Mouse (Mus musculus) myocyte (in vitro differentiated cells): ENCODE results near the gene Gm45713. TPM values are rescaled to one million over a fixed set of nuclear protein-coding genes. Genes with fewer than 3 reads are reported as not detected.
"Not testable (repeated sequence)": the region's sequence is repeated elsewhere in the genome, so short reads cannot be mapped to it uniquely, and the experiment has no call there.

ENCODE experiments used
- H3K27me3 ChIP-seq: one replicate; pipeline ENCODE4 v1.6.1; 2011; ENCODE audit not compliant: control insufficient read depth, insufficient read depth, insufficient read length
- H3K36me3 ChIP-seq: one replicate; pipeline ENCODE4 v1.6.1; 2011; ENCODE audit not compliant: control insufficient read depth, insufficient read depth
- H3K4me2 ChIP-seq: one replicate; pipeline ENCODE4 v1.6.1; 2011; ENCODE audit warnings: low read depth, control low read depth
- H3K4me3 ChIP-seq: one replicate; pipeline ENCODE4 v1.5.1; 2011; ENCODE audit warnings: mild to moderate bottlenecking, control low read depth, moderate library complexity
- H3K79me2 ChIP-seq: one replicate; pipeline ENCODE4 v1.6.1; 2011; ENCODE audit not compliant: control insufficient read depth, insufficient read depth
- H3ac ChIP-seq: one replicate; pipeline ENCODE4 v1.6.1; 2011; ENCODE audit not compliant: control insufficient read depth, insufficient read length
- CEBPB ChIP-seq: IDR thresholded peaks from 2 replicates; pipeline ENCODE4 v1.6.1; 2011; ENCODE audit warnings: mild to moderate bottlenecking, moderate library complexity; ENCODE audit not compliant: poor library complexity, insufficient read depth, severe bottlenecking
- E2F4 ChIP-seq: IDR thresholded peaks from one replicate; pipeline ENCODE4 v1.6.1; 2011; ENCODE audit warnings: mild to moderate bottlenecking, control low read depth, moderate library complexity; ENCODE audit not compliant: insufficient read depth
- MAX ChIP-seq: IDR thresholded peaks from one replicate; pipeline ENCODE4 v1.6.1; 2011; ENCODE audit warnings: low read depth, mild to moderate bottlenecking, control low read depth
- MYOD1 ChIP-seq, 3 experiments: IDR thresholded peaks; one replicate each; pipeline ENCODE4 v1.6.1; 2011; ENCODE audit warnings: control low read depth in 2 of 3, low read depth in 2 of 3, mild to moderate bottlenecking in 2 of 3, moderate library complexity in 1 of 3; ENCODE audit not compliant: insufficient read length in 2 of 3, control insufficient read depth in 1 of 3
- MYOG ChIP-seq, 3 experiments: IDR thresholded peaks; one replicate each; pipeline ENCODE4 v1.6.1; 2011; ENCODE audit warnings: control low read depth in 2 of 3, low read depth in 2 of 3, mild to moderate bottlenecking in 2 of 3; ENCODE audit not compliant: insufficient read length in 2 of 3, control insufficient read depth in 1 of 3, insufficient read depth in 1 of 3
- POLR2A ChIP-seq: IDR thresholded peaks from one replicate; pipeline ENCODE4 v1.6.1; 2011; ENCODE audit warnings: low read depth, mild to moderate bottlenecking, control low read depth, moderate library complexity; ENCODE audit not compliant: insufficient read length
- POLR2AphosphoS2 ChIP-seq: IDR thresholded peaks from one replicate; pipeline ENCODE4 v1.6.1; 2011; ENCODE audit warnings: low read depth, control low read depth; ENCODE audit not compliant: insufficient read length
- REST ChIP-seq: IDR thresholded peaks from one replicate; pipeline ENCODE4 v1.6.1; 2011; ENCODE audit warnings: mild to moderate bottlenecking, control low read depth, moderate library complexity; ENCODE audit not compliant: insufficient read depth, insufficient read length
- SRF ChIP-seq: IDR thresholded peaks from one replicate; pipeline ENCODE4 v1.6.1; 2011; ENCODE audit warnings: low read depth; ENCODE audit not compliant: control insufficient read depth, insufficient read length
- TCF12 ChIP-seq: IDR thresholded peaks from one replicate; pipeline ENCODE4 v1.6.1; 2011; ENCODE audit warnings: mild to moderate bottlenecking, control low read depth; ENCODE audit not compliant: poor library complexity, insufficient read depth, severe bottlenecking
- TCF3 ChIP-seq: IDR thresholded peaks from one replicate; pipeline ENCODE4 v1.6.1; 2011; ENCODE audit warnings: low read depth, control low read depth; ENCODE audit not compliant: insufficient read length
- USF1 ChIP-seq: IDR thresholded peaks from one replicate; pipeline ENCODE4 v1.6.1; 2011; ENCODE audit warnings: low read depth, mild to moderate bottlenecking, control low read depth, moderate library complexity
- polyA plus RNA-seq: library from polyadenylated mRNA; unstranded; fragments of >200 nt; fragmentation: generic; extraction: Trizol; gene quantifications from one replicate; pipeline ENCODE4 v1.2.1, GENCODE M21; 2012; ENCODE audit warnings: missing spikeins

Gm45713 gene
- polyA plus RNA-seq, 1 experiment = 3.6 TPM

DNA sequence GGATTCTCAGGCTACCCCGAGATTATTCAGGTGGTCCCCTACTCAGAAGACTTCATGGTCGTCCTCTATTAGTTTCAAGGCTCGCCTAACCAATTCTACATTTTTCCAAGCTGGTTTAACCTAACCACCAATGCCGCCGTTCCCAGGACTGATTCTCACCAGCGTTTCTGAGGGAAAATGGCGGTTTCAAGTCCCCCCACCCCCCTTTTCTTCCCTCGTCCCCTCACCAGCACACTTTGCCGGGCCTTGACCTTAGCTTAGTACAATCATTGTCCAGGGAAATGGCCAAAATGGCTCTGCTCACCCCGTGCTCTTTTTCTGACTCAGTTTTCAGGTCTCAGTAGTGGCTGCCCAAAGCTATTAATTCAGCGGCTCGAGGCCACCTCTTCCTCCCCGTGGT lies 39.4 kb upstream of the Gm45713 start:
- H3K4me2 ChIP-seq = no peak overlapping the region
- H3K79me2 ChIP-seq = no peaks in the 10 kb centered on the region
- H3K36me3 ChIP-seq = no peaks in the 10 kb centered on the region
- peaks cover 66% of the 10 kb centered on the region for H3K27me3 ChIP-seq
- no peak overlapping the region for H3ac ChIP-seq
- no peak overlapping the region for H3K4me3 ChIP-seq
- TF ChIP-seq POLR2AphosphoS2 = no peak
- no peak for TF ChIP-seq USF1
- TF ChIP-seq SRF = no peak
- TF ChIP-seq TCF12 = no peak
- TF ChIP-seq TCF3 = no peak
- TF ChIP-seq E2F4 = no peak
- TF ChIP-seq MAX = no peak
- no peak for TF ChIP-seq MYOD1 (IDR thresholded peaks at IDR 0.05; ENCODE audit: control insufficient read depth in 1 of 3, insufficient read length in 2 of 3, low read depth in 2 of 3)

DNA sequence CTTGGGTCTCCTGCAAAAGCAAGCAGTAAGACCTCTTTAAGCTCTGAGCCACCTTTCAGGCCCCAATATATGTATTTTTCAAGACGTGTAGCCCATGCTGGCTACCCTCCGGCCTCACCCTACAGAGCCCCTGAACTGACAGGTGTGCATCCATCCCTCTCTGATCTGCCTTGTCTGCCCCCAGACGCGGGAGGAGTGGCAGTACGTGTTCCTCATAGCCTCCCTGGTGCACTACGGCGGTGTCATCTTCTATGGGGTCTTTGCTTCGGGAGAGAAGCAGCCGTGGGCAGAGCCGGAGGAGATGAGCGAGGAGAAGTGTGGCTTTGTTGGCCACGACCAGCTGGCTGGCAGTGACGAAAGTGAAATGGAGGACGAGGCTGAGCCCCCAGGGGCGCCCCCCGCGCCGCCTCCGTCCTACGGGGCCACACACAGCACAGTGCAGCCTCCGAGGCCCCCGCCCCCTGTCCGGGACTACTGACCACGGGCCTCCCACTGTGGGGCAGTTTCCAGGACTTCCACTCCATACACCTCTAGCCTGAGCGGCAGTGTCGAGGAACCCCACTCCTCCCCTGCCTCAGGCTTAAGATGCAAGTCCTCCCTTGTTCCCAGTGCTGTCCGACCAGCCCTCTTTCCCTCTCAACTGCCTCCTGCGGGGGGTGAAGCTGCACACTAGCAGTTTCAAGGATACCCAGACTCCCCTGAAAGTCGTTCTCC lies 38.7 kb upstream of the Gm45713 start:
- Histone ChIP-seq H3K27me3 (peaks cover 61% of the 10 kb centered on the region), H3K36me3 (no peaks in the 10 kb centered on the region), H3ac (no peak overlapping the region), H3K79me2 (no peaks in the 10 kb centered on the region), H3K4me3 (no peak overlapping the region), H3K4me2 (no peak overlapping the region)
- no peak for TF ChIP-seq REST
- no peak for TF ChIP-seq USF1
- no peak for TF ChIP-seq MYOG (IDR thresholded peaks at IDR 0.05; ENCODE audit: control insufficient read depth in 1 of 3, insufficient read depth in 1 of 3, insufficient read length in 2 of 3, low read depth in 2 of 3)

GRCm38 (mm10) chr7:45173772-45174171 lies 37.7 kb upstream of the Gm45713 start:
- H3K27me3 ChIP-seq = peaks cover 54% of the 10 kb centered on the region
- H3ac ChIP-seq, H3K4me2 ChIP-seq, H3K36me3 ChIP-seq, H3K79me2 ChIP-seq, H3K4me3 ChIP-seq: not testable (repeated sequence)

- no peaks in the 10 kb centered on the region for H3K79me2 ChIP-seq
- H3K36me3 ChIP-seq = no peaks in the 10 kb centered on the region
- H3K4me3 ChIP-seq = no peak overlapping the region
- H3K4me2 ChIP-seq = no peak overlapping the region
- TF ChIP-seq TCF3 (no peak), REST (no peak), SRF (no peak), POLR2A (no peak), MAX (no peak), USF1 (no peak)
- H3ac ChIP-seq = no peak overlapping the region
- peaks cover 54% of the 10 kb centered on the region for H3K27me3 ChIP-seq
These were observed 36.9 kb upstream of the Gm45713 start for GRCm38 (mm10) chr7:45172974-45173373.

GRCm38 (mm10) chr7:45169495-45169894 lies 33.5 kb upstream of the Gm45713 start:
- Histone ChIP-seq H3ac (no peak overlapping the region), H3K79me2 (no peaks in the 10 kb centered on the region), H3K36me3 (no peaks in the 10 kb centered on the region), H3K4me2 (no peak overlapping the region), H3K4me3 (no peak overlapping the region), H3K27me3 (peaks cover 53% of the 10 kb centered on the region)
- TF ChIP-seq MYOG (IDR thresholded peaks at IDR 0.05; ENCODE audit: control insufficient read depth in 1 of 3, insufficient read depth in 1 of 3, insufficient read length in 2 of 3, low read depth in 2 of 3) = no peak
- no peak for TF ChIP-seq TCF12
- TF ChIP-seq REST = no peak
- TF ChIP-seq E2F4 = no peak
- no peak for TF ChIP-seq POLR2A
- TF ChIP-seq USF1 = no peak
- TF ChIP-seq MAX = no peak
- no peak for TF ChIP-seq CEBPB
- no peak for TF ChIP-seq SRF

DNA sequence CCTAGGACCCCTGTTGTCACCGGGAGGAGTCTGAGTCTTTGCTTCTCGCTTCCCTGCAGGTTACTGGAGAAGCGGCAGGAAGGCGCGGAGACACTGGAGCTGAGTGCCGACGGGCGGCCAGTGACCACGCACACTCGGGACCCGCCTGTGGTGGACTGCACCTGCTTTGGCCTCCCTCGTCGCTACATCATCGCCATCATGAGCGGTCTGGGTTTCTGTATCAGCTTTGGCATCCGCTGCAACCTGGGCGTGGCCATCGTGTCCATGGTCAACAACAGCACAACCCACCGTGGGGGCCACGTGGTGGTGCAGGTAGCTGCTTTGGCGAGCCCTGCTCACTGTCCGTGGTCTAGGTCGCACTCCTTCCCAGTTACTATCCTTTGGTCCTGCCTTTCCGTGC lies 32.6 kb upstream of the Gm45713 start:
- H3K27me3 ChIP-seq = peaks cover 56% of the 10 kb centered on the region
- no peak overlapping the region for H3ac ChIP-seq
- H3K4me2 ChIP-seq = no peak overlapping the region
- TF ChIP-seq MAX = no peak
- TF ChIP-seq CEBPB = no peak
- TF ChIP-seq TCF3 = no peak
- TF ChIP-seq POLR2AphosphoS2 = no peak
- no peak for TF ChIP-seq TCF12
- no peak for TF ChIP-seq E2F4
- no peak for TF ChIP-seq SRF
- no peak for TF ChIP-seq REST
- TF ChIP-seq POLR2A = no peak
- no peak for TF ChIP-seq MYOG (IDR thresholded peaks at IDR 0.05; ENCODE audit: control insufficient read depth in 1 of 3, insufficient read depth in 1 of 3, insufficient read length in 2 of 3, low read depth in 2 of 3)
- no peak for TF ChIP-seq USF1
- TF ChIP-seq MYOD1 (IDR thresholded peaks at IDR 0.05; ENCODE audit: control insufficient read depth in 1 of 3, insufficient read length in 2 of 3, low read depth in 2 of 3) = no peak
- H3K36me3 ChIP-seq = no peaks in the 10 kb centered on the region
- H3K4me3 ChIP-seq = no peak overlapping the region
- H3K79me2 ChIP-seq = no peaks in the 10 kb centered on the region
